Mouse (Mus musculus) monocyte, adult 5-6 weeks (primary cell): ENCODE data around the gene Rimbp2. TPM values are rescaled to one million over a fixed set of nuclear protein-coding genes. Genes with fewer than 3 reads are reported as not detected.
"Not testable (repeated sequence)": the region's sequence is repeated elsewhere in the genome, so short reads cannot be mapped to it uniquely, and the experiment has no call there.

Experiments
- ATAC-seq: fragments of 153-309, 156-312 bp; replicated peaks from 2 replicates; pipeline ENCODE4 v1.8.0; 2017; ENCODE audit warnings: mild to moderate bottlenecking; ENCODE audit not compliant: low TSS enrichment, insufficient number of reproducible peaks, severe bottlenecking, poor library complexity, low FRiP score
- total RNA-seq: library from RNA; stranded (forward); fragments of 200-1000, 200-491, 200-594 nt; gene quantifications from 3 replicates; pipeline ENCODE4 v1.2.3, GENCODE M21; 2017

Gene Rimbp2
- not detected in 3 replicates for total RNA-seq

GRCm38 (mm10) chr5:128953278-128954070 is at the start of gene Rimbp2:
Gene Rimbp2, minus strand, starts transcription at chr5:128953486.
- ATAC-seq, result no peak

GRCm38 (mm10) chr5:129002571-129003011 is 49.3 kb upstream of the Rimbp2 start:
- 0 out of 2 replicates have a peak, but pooled peaks have one; percentile 33 for ATAC-seq

- ATAC-seq, result no peak
These were observed 47.6 kb upstream of the Rimbp2 start for GRCm38 (mm10) chr5:129000706-129001468.

- no peak for ATAC-seq
These were observed 34.1 kb upstream of the Rimbp2 start for GRCm38 (mm10) chr5:128987141-128987954.

GRCm38 (mm10) chr5:128985946-128986345 is 32.7 kb upstream of the Rimbp2 start:
- no peak for ATAC-seq

GRCm38 (mm10) chr5:128984536-128984935 is 31.2 kb upstream of the Rimbp2 start:
- no peak for ATAC-seq

GRCm38 (mm10) chr5:128981607-128982006 is 28.3 kb upstream of the Rimbp2 start:
- ATAC-seq, result peak; percentile 67; the same call in 1 of the 2 replicates

GRCm38 (mm10) chr5:128980857-128981256 is 27.6 kb upstream of the Rimbp2 start:
- ATAC-seq, result no peak

GRCm38 (mm10) chr5:128978957-128979356 is 25.7 kb upstream of the Rimbp2 start:
- no peak for ATAC-seq

- ATAC-seq, result not testable (repeated sequence)
These were observed 24.2 kb upstream of the Rimbp2 start for GRCm38 (mm10) chr5:128977466-128977865.

GRCm38 (mm10) chr5:128976266-128976665 is 23.0 kb upstream of the Rimbp2 start:
- ATAC-seq, result 0 out of 2 replicates have a peak, but pooled peaks have one; percentile 31

GRCm38 (mm10) chr5:128971298-128971697 is 18.0 kb upstream of the Rimbp2 start:
- ATAC-seq, result no peak

- no peak for ATAC-seq
These were observed 17.6 kb upstream of the Rimbp2 start for GRCm38 (mm10) chr5:128970878-128971277.

- no peak for ATAC-seq
These were observed 11.1 kb upstream of the Rimbp2 start for GRCm38 (mm10) chr5:128964353-128964752.

- no peak for ATAC-seq
These were observed 5.6 kb upstream of the Rimbp2 start for GRCm38 (mm10) chr5:128958916-128959315.

GRCm38 (mm10) chr5:128954371-128954770 is 1.1 kb upstream of the Rimbp2 start:
- not testable (repeated sequence) for ATAC-seq

GRCm38 (mm10) chr5:128952291-128953195 is 743 bp downstream of the Rimbp2 start:
- no peak for ATAC-seq

GRCm38 (mm10) chr5:128951472-128951871 is 1.8 kb downstream of the Rimbp2 start:
- ATAC-seq, result no peak
